Mouse (Mus musculus) megakaryocyte progenitor cell, adult 5-6 weeks (primary cell): ENCODE results near the gene Tspan31. TPM values are rescaled to one million over a fixed set of nuclear protein-coding genes. Genes with fewer than 3 reads are reported as not detected.
"Not testable (repeated sequence)": the region's sequence is repeated elsewhere in the genome, so short reads cannot be mapped to it uniquely, and the experiment has no call there.

Experiments used
- ATAC-seq: replicated peaks from 2 replicates; pipeline ENCODE4 v1.8.0; 2016; ENCODE audit warnings: mild to moderate bottlenecking, moderate TSS enrichment, inconsistent platforms; ENCODE audit not compliant: poor library complexity
- total RNA-seq, 2 experiments: library from RNA; stranded (forward) in 1 of 2; stranded (reverse) in 1 of 2; fragments of 157-497, 149-512 nt in 1 of 2; fragments of 200-1000 nt in 1 of 2; gene quantifications; 2 replicates each; pipeline versions ENCODE4 v1.2.3 to v1.2.4; 2015 to 2017

The Tspan31 gene
- total RNA-seq, 2 experiments from 2014 or later: 73.0 to 97.5 TPM

DNA sequence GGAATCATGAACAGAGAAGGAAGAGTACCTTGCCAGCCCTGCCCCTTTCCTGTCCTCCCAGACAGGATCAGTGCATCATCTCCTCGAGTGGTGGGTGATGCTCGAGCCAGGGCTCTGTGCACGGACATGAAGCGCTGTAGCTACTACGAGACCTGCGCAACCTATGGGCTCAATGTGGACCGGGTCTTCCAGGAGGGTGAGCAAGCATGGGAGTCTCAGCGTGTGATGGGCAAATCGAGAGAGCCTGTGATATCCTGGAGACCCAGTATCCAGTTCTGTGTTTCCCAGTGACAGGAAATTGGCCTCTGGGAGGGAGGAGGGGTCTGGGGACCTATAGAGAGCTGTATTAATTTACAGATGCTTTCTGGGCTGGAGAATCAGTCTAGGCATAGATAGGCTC lies 15.0 kb upstream of the Tspan31 start:
- ATAC-seq: no peak

DNA sequence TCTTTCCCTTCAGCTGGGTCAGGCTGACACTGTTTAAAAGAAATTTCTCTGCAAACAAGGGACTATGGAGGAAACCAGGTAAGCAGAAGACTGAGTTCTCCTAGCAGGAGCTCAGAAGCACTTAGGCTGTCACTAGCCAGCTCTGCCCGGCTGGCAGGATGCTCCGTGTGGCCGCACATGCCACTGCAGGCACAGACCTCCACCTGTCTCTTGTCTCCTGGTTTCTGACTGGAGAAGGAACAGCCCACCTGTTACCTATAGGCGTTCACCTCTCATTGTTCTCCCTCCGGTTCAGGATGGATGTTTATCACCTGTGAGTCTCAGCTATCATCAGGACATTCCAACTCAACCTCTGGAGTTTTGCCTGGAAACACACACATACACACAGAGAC lies 13.8 kb upstream of the Tspan31 start:
- ATAC-seq: no peak

DNA sequence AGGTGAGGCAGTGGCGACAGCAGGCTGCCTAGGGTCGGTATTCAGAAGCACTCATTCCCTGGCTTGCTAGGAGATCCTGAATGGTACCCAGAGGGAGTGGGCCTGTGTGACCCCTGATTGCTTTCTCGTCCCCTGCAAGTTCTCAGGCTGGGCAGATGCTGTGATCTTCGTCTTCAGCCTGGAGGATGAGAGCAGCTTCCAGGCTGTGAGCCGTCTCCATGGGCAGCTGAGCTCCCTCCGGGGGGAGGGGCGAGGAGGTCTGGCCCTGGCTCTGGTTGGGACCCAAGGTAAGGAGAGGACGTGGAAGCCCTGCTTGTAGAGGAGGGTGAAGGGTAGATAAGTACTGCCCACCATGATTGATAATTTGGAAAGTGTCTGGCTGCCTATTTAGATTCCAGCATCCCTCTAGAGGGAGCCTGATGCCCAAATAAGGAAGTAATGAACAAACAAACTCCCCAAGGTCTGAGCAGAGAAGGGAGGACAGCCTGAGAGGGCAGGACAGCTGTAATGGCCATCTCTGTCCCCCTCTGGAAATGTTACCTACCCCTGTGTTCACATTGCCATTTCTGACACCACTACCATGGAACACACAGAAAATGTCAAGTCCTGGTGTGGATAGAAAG lies 13.3 kb upstream of the Tspan31 start:
- ATAC-seq: no peak

DNA sequence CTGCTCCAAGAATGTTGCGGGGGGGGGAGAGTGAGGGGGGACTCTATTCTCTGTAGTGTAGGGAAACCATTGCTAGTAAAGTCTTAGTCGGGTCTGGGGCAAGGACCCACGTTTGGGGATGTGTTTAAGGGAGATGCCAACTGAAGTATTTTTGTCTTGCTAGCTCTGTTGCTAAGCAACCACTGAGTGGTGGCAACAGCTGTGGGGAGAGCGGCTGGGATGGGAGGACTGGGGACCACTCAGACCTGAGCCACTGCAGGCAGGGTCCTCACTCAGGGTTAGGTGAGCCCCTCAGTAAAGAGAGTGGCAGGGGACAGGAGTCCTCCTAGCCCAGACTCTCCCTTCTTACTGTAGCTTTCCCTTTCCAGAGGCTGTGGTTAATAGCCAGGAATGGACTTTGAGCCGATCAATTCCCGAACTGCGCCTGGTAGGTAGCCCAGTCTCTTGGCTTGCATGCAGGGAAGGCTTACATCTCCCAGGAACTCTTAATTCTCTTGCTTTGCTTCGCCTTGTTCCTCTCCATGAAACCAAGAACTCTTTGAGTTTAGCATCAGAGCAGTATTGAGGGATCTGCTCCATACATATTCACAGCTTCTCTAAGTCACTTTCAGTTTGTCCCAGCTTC lies 12.0 kb upstream of the Tspan31 start:
- no peak for ATAC-seq

DNA sequence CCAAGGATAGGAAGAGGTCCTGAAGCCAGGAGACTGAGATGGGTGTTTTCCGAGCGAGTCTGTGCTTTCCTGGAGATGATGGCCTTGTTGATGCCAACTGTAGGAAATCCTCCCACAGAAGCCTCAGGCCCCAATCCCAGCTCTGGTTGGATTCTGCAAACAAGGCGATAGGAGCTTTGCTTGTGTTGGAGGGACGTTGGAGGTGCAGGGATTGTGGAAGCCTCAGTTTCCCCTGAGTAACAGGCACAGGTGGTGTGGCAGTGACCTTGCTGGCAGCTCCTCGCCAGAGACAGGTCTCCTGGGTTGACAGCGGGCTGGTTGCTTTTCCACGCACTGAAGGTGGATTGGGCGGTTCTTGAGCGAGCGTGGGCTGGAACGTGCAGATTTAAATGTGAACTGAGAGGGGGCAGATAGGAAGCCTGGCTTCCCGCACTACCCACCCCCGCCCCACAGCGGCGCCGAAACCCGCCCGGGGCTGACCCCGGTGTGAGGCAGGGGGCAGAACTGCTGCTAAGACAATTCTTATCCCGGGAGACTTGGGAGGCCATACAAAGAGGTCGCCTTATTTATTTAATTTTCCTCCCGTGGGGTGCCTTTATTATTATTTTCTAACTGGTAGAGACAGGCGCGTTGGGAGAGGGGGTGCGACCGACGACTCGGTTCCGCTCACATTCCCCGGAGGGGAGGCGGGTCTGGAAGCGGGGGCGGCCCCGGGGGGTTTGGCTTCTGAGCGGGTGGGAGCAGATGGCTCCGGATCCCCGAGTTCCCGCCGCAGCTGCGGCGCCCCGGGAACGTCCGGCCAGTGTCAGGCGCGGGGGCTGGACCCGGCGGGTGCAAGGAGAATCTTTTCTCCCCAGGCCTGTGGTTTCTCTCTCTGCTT lies 11.1 kb upstream of the Tspan31 start:
- ATAC-seq: no peak

DNA sequence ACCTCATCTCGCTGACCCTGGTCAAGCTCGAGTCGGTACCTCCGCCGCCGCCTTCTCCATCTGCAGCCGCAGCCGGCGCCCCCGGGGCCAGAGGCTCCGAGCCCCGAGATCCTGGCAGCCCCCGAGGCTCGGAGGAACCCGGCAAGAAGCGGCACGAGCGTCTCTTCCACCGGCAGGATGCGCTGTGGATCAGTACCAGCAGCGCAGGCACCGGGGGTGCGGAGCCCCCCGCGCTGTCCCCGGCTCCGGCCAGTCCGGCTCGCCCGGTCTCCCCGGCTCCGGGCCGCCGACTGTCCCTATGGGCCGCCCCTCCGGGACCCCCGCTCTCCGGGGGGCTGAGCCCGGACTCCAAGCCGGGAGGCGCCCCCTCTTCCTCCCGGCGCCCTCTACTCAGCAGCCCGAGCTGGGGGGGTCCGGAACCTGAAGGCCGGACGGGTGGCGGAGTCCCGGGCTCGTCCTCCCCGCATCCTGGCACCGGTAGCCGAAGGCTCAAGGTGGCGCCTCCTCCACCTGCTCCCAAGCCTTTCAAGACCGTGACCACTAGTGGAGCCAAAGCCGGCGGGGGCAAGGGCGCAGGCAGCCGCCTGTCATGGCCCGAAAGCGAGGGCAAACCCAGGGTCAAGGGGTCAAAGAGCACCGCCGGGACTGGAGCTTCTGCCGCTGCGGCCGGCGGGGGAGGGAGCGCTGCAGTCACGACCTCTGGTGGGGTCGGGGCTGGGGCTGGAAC lies 9.8 kb upstream of the Tspan31 start:
- ATAC-seq: no peak

DNA sequence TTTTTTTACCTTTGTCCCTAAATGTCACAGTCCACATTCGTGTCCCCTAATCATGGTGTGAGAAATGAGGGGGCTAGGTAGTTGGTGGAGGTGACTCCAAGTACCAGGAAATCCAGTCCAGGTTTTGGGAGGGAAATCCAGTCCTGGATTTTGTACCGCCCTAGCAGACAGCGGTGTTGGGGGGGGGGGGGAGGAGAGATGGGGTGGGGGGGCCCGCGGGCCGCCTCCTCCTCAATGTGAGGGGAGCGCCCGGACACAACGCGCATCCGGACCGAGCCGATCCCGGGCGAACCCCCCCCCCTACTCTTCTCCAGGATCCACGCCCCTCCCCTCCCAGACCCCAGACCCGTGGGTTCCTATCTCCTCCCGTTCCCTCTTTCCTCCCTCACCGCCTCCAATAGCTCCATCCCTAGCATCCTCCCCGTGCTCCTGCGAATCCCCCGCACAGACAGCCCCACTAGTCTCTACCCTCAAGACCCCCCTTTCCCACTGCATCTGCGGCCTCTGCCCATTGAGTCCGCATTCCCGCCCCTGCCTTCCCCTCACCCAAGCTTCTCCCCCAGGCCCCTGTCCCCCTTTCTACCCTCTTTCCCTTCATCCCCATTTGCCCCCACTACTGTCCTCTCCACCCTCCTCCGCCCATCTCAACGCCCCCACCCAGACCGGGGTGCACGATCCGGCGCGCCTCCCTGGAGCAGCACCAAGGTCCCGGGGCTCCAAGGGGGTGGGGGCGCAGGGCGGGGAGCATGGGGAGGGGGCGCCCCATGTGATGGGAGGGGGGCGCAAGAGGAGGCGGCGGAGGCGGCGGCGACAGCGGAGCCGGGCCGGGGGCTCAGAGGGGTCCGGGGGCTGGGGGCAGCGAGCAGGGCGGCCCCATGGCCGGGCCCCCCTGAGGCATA lies 8.9 kb upstream of the Tspan31 start:
- ATAC-seq: no peak

DNA sequence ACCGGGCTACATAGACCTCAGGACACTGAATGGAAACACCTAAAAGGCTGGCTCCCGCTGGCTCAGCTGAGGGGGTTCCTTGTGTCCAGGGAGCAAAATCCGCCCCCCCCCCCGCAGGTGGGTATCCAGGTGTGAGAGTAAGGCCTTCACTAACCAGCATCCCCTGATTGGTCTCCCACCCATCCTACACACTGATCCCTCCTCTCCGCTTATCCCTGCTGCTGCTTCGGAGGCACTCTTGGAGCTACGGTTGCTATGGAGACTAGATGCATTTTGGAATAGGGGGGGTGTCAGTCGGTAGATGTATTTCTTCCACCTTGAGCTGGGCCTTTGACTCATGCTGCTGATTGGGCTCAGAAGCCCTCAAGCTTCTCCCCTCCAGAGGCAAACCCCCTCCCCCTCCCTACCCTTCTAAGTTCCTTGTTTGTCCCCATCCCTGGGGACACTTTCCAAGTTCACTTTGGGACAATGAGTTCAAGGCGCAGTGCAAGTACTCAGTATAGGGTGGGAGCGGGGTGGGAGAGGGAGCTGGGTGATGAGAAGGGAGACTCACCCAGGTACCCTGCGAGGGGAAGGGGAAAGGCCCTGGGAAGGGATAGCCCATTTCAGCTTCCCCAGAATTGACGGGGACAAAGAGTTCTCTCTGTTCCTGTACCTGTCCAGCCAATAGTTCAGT lies 8.1 kb upstream of the Tspan31 start:
- ATAC-seq: no peak

DNA sequence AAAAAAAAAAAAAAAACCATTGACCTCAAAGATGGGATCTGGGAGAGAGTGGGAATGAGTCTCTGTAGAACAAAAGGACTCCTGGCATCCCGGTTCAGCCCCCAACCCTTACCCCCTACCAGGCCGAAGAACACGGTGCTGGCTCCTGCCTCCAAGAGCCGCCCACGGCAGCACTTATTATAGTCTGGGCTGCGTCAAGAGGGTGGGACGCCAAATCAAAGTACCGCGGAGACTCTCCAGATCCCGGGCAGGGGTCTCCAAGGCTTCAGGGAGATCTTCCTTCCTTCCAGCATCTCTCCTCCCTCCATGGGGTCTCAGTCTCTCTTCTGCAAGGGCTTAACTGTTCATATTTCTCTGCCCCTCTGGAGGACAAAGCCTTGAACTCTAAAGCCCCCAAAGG lies 7.5 kb upstream of the Tspan31 start:
- no peak for ATAC-seq

DNA sequence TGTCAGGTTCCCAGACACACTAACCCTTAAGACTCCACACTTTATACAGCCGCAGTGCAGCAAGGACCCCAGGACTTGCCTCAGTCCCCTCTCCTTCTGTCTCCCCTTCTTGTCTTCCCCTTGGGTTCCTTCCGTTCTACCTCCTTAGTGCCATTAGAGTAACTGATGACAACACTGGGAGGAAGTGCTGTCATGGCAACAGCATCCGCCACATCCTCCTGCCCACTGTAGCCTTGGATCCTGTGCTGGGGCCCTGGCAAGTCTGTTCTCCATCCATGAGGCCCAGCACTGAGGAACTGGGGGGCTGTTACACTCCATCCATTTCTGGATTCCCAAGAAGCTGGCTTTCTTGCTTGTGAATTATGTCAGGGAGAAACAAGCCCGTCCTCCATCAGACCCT lies 6.0 kb upstream of the Tspan31 start:
- peak; percentile 73 for ATAC-seq

DNA sequence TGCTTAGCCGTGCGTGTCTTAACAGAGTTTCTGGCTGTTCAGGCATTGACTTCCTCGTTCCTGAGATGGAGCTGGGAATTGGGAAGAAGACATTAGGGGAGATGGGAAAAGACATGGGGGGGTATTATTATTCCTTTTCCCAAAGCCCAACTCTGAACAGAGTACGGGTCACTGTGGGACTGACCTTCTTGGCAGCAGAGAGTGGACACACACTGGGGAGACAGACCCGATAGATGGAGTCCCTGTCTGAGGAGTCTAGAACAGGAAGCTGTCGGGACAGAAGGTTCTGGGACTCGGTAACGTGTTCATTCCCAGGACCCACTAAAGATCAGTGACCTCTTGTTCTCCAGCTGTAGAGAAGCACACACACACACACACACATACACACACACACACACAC lies 5.6 kb upstream of the Tspan31 start:
- ATAC-seq: no peak

DNA sequence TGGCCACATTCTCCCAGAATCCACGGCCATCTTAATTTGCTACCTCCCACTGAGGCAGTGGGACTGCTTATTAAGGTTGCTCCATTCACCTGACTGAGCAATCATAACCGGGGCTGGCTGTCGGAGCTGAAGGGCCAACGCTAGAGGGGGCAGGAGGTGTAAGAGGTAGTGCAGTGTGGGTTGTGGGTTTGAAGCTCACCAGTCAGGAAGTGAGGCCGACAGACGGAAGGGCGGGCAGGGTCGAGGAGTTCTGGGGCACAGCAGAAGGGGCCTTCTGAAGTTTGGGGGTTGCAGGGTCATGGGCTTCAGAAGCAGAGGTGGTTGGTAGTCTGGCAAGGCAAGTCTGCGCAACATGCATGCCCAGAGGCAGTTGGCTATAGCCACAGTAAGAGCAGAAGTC lies 5.0 kb upstream of the Tspan31 start, which contains the start of gene Agap2:
Gene Agap2, plus strand, starts transcription at position 205 of the 400 bp plus-strand sequence.
- ATAC-seq: peak; percentile 71

DNA sequence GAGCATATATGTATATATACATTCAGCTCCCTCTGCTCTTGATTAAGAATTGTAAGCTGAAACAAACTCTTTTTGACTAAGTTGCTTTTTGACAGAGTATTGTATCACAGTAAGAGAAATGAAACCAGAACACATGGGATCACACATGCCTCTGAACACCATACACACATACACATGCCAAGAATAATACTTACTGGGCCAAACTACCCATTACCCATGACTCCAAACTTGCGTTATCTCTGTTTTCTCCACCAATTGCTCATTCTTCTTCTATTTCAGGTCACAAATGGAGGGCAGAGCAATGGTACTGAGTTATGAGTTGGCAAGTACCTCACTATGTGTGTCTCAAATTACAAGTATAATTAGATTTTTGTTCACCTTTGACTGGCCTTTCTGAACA lies 3.9 kb upstream of the Tspan31 start:
- ATAC-seq: no peak

DNA sequence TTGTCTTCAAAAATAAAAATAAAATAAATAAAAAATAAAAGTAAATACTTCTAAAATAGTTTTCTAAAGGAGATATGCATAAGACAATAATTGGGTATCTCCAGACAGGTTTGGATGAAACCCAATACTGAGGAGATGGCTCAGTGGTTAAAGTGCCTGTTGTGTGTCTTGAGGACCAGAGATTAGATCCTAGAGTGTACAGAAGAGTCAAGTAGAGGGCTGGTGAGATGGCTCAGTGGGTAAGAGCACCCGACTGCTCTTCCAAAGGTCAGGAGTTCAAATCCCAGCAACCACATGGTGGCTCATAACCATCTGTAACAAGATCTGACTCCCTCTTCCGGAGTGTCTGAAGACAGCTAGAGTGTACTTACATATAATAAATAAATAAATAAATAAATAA lies 2.9 kb upstream of the Tspan31 start:
- not testable (repeated sequence) for ATAC-seq

DNA sequence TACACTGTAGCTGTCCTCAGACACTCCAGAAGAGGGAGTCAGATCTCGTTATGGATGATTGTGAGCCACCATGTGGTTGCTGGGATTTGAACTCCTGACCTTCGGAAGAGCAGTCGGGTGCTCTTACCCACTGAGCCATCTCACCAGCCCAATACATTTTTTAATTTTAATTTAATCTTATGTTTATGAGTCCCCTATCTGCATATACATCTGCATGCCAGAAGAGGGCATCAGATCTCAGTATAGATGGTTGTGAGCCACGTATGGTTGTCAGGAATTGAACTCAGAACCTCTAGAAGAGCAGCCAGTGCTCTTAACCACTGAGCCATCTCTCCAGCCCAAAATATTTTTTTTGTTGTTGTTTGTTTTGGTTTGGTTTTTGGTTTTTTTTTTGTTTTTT lies 2.2 kb upstream of the Tspan31 start:
- not testable (repeated sequence) for ATAC-seq

DNA sequence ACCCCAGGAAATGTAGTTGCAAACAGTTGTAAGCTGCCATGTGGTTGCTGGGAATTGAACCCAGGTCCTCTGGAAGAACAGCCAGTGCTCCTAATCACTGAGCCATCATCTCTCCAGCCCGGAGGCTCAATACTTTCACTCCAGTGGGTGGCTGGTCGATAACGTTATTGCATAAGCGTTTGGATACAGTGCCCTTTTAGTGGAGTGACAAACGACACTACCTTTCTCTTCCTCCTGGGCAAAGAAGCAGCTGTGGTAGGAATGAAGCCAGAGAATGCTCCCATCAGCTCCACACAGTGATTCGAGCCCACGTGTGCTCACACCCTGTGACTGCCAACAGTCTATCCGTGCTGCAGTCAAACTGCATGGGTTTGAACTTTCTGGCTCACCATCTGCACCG lies 1.1 kb upstream of the Tspan31 start:
- no peak for ATAC-seq

DNA sequence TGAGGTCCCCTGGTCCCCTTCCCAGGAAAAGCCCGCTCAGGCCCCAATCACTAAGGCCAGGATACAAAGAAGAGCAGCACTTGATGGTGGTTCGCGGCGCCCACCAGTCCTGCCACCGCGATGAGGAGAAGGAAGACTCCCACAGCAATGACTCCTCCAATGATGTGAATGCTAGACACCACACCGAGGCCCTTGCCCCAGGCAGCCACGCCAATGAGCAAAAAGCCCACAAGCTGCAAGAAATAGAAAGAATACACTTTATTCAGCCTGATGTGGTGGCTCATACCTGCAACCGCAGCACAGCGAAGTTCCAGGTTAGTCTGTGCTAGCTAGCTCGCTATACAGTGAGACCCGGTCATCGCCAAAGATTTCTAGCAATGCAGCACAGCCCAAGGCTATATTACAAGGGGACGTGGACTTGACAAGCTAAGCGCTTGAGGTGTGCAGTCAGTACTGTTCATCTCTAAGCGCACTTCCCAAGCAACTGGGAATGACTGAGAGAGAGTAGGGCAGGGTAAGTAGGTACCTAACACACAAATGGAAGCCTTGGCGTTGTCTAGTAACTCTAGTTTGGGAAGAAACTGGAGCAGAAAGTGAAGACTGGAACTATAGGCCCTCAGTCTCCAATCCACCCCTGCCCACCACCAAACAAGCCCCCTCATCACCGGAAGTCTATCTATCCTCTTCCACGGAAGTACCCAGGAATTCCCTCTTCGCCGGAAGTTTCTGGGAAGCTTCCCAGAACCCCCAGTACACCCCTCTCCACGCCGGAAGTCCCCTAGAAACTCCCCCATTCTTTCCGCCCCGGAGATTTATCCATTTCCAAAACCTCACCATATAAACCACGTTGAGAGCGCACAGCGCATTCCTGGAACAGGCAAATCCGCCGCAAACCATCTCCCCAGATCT lies 529 bp downstream of the Tspan31 start:
- peak; percentile 5 for ATAC-seq

DNA sequence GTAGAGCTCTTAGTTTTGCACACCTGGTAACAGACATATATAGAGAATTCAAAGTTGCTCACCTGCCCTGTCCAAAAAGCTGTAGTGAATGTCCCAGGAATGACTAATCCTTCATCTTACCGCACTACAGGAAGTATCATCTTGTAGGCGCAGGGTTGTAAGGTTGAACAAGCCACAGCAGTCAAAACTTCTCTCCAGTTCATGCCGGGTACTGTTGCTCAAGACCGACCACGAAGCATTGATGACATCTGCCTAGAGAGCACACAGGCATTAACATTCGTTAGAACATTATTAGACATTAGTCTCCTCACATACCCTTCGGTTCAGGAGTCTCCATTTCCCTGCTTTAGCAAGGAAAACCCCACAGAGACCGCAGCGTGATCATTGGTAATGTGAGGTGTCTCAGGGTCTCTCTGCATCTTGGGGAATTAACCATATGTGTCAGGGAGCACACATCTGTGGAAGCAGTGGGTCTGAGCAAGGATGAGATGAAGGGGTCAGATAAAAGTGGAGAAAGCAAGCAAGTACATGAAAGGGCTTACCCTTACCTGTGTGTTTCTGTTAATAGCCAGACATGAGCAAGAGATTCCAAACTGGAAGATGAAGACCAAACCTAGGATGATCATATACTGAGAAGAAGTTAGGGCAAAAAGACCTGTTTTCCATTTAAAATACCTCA lies 1.6 kb downstream of the Tspan31 start:
- no peak; the same call in 1 of the 2 replicates for ATAC-seq
